Mouse (Mus musculus): Measurements from ENCODE around the gene Whrn. TPM values are rescaled to one million over a fixed set of nuclear protein-coding genes. Genes with fewer than 3 reads are reported as not detected.
A peak's percentile ranks its signal among the peaks of the same experiment; 100 is the strongest.

Whrn gene
- polyA plus RNA-seq, 1 experiment from 2014 or later: 5.9 TPM

DNA sequence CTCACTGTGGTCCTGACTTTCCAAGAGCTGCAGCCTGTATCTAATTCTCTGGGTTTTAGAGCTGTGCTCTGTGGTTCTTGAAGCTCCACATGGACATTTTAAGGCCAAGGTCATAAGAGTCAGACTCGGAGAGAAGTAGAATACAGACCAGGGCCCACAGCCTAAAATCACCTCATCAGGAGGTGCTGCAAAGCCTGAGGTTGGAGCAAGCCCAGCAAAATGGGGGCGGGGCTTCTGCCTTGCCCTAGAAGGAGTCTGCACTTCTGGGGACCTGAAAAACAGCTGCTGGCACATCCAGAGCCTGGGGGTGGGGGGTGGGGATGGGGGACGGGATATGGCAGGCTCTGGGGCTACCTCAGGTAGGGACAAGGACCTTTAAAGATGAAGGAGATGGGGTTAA is 65.4 kb downstream of the Whrn start:
- Histone ChIP-seq H3K27ac (ENCODE audit: low read depth, low read length) (no peak overlapping the region), H3K36me3 (ENCODE audit: control insufficient read depth, insufficient read depth, low read length) (no peaks in the 10 kb centered on the region), H3K4me3 (ENCODE audit: low read depth, low read length) (no peak overlapping the region), H3K9me3 (ENCODE audit: control insufficient read depth, low read length) (no peaks in the 10 kb centered on the region), H3K4me2 (replicated peaks; ENCODE audit: low read depth, low read length) (no peak overlapping the region), H3K27me3 (ENCODE audit: control insufficient read depth, insufficient read depth, low read length) (no peaks in the 10 kb centered on the region), H3K4me1 (replicated peaks; ENCODE audit: control insufficient read depth, insufficient read depth, low read length) (no peaks in the 10 kb centered on the region), H3K9ac (ENCODE audit: low read depth, low read length) (no peak overlapping the region)
- no peak for ATAC-seq (ENCODE audit: low FRiP score)
- no peak for DNase-seq (ENCODE audit: low spot score)
- 51% methylated on average over 3 of the region's 3 CpGs for WGBS

GRCm38 (mm10) chr4:63426308-63426707 is 69.5 kb downstream of the Whrn start:
- Histone ChIP-seq H3K27me3 (ENCODE audit: control insufficient read depth, insufficient read depth, low read length) (no peaks in the 10 kb centered on the region), H3K9me3 (ENCODE audit: control insufficient read depth, low read length) (no peaks in the 10 kb centered on the region), H3K36me3 (ENCODE audit: control insufficient read depth, insufficient read depth, low read length) (no peaks in the 10 kb centered on the region), H3K9ac (ENCODE audit: low read depth, low read length) (0 out of 2 replicates have a peak overlapping the region, but pooled peaks have one; percentile 20), H3K4me2 (replicated peaks; ENCODE audit: low read depth, low read length) (no peak overlapping the region), H3K4me1 (replicated peaks; ENCODE audit: control insufficient read depth, insufficient read depth, low read length) (no peaks in the 10 kb centered on the region), H3K27ac (ENCODE audit: low read depth, low read length) (no peak overlapping the region), H3K4me3 (ENCODE audit: low read depth, low read length) (no peak overlapping the region)
- DNase-seq (ENCODE audit: low spot score) (no peak), ATAC-seq (ENCODE audit: low FRiP score) (no peak)
- 69% methylated on average over 8 of the region's 8 CpGs for WGBS

DNA sequence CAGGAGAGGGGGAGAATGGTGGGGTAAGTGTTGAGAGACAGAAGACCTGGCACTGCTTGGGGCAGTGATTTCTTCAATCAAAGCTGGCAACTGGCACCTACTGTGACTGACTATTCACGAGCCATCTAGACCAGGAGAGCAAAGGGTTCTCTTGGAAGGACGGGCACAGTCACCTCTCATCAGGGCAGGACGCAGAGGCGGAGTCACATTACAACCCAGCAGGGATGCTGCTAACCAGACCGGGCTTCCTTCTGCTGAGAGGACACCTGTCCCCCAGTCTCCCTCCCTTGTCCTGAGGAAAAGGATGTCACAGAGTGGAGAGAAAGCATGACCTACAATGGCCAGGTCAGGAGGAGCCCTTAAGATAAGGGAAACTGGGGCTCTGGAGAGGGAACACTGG is 72.0 kb downstream of the Whrn start:
- Histone ChIP-seq H3K4me1 (replicated peaks; ENCODE audit: control insufficient read depth, insufficient read depth, low read length) (no peaks in the 10 kb centered on the region), H3K27ac (ENCODE audit: low read depth, low read length) (no peak overlapping the region), H3K9me3 (ENCODE audit: control insufficient read depth, low read length) (no peaks in the 10 kb centered on the region), H3K9ac (ENCODE audit: low read depth, low read length) (no peak overlapping the region), H3K4me2 (replicated peaks; ENCODE audit: low read depth, low read length) (no peak overlapping the region), H3K4me3 (ENCODE audit: low read depth, low read length) (no peak overlapping the region), H3K36me3 (ENCODE audit: control insufficient read depth, insufficient read depth, low read length) (no peaks in the 10 kb centered on the region), H3K27me3 (ENCODE audit: control insufficient read depth, insufficient read depth, low read length) (no peaks in the 10 kb centered on the region)
- WGBS: 26% methylated on average over 5 of the region's 5 CpGs
- ATAC-seq (ENCODE audit: low FRiP score) (no peak), DNase-seq (ENCODE audit: low spot score) (no peak)

GRCm38 (mm10) chr4:63423231-63423630 is 72.6 kb downstream of the Whrn start:
- Histone ChIP-seq H3K27me3 (ENCODE audit: control insufficient read depth, insufficient read depth, low read length) (no peaks in the 10 kb centered on the region), H3K4me2 (replicated peaks; ENCODE audit: low read depth, low read length) (no peak overlapping the region), H3K27ac (ENCODE audit: low read depth, low read length) (no peak overlapping the region), H3K9ac (ENCODE audit: low read depth, low read length) (no peak overlapping the region), H3K9me3 (ENCODE audit: control insufficient read depth, low read length) (no peaks in the 10 kb centered on the region), H3K4me3 (ENCODE audit: low read depth, low read length) (no peak overlapping the region), H3K4me1 (replicated peaks; ENCODE audit: control insufficient read depth, insufficient read depth, low read length) (no peaks in the 10 kb centered on the region), H3K36me3 (ENCODE audit: control insufficient read depth, insufficient read depth, low read length) (no peaks in the 10 kb centered on the region)
- DNase-seq (ENCODE audit: low spot score): no peak
- 53% methylated on average over 1 of the region's 1 CpGs for WGBS
- no peak for ATAC-seq (ENCODE audit: low FRiP score)

DNA sequence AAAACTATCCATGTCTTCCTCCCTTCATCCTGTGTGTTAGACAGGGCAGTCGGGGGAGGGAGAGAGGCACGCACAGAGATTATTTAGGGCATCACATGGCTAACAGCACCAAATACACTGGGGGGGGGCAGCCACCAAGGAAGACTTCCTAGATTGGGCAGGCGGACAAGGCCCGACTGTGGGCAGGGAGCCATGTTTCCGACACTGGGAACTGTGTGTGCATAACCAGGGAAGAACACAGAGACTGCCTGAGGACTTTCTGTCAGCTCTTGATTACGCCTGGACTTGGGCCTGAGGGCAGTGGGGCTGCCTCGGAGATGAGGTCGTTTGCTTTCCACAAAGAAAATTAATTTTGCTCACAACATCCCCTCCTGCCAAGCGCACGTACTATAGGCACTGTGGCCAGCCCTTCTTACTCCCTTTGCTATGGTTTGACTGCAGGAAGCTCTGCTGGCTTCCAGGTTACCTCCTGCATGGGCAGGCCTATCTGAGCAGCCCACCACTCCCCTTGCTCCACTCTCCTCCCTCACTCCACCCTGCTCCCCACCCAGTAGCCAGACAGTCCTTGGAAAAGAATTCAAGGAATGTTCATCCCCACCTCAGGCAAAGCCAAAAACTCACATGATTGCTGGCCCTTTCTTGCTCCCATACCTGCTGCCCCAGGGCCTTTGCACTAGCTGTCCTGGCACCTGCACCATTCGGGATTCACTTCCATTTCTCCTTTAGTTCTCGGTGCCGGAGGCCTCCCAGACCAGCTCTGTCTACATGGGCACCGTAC is 75.5 kb downstream of the Whrn start:
- DNase-seq (ENCODE audit: low spot score): no peak
- H3K4me2 ChIP-seq (replicated peaks; ENCODE audit: low read depth, low read length): no peak overlapping the region
- H3K27me3 ChIP-seq (ENCODE audit: control insufficient read depth, insufficient read depth, low read length): no peaks in the 10 kb centered on the region
- no peaks in the 10 kb centered on the region for H3K36me3 ChIP-seq (ENCODE audit: control insufficient read depth, insufficient read depth, low read length)
- H3K27ac ChIP-seq (ENCODE audit: low read depth, low read length): no peak overlapping the region
- H3K9ac ChIP-seq (ENCODE audit: low read depth, low read length): no peak overlapping the region
- no peaks in the 10 kb centered on the region for H3K9me3 ChIP-seq (ENCODE audit: control insufficient read depth, low read length)
- H3K4me3 ChIP-seq (ENCODE audit: low read depth, low read length): no peak overlapping the region
- WGBS: 81% methylated on average over 14 of the region's 14 CpGs
- no peak for ATAC-seq (ENCODE audit: low FRiP score)
- peaks cover 3% of the 10 kb centered on the region; the same call in 1 of the 2 replicates for H3K4me1 ChIP-seq (replicated peaks; ENCODE audit: control insufficient read depth, insufficient read depth, low read length)

DNA sequence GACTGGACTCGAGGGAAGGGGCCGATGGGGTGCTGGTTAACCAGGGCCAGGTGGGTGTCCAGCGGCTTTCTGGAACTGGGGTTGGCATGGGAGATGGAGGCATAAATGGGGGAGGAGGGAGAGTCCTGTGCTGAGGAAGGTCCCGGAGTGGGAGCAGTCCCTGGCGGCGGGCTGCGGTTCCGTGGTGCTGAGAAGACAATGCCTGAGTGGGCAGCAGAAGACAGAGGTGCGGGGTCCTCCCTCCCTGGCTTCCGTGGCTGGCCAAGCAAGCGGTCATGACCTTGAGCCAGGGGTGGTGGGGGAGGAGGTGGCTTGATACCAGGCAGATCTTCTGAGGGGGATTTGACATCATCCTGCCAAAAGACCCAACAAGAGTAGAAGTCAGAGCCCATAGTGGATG is 77.5 kb downstream of the Whrn start:
- no peak for ATAC-seq (ENCODE audit: low FRiP score)
- 74% methylated on average over 11 of the region's 11 CpGs for WGBS
- Histone ChIP-seq H3K9ac (ENCODE audit: low read depth, low read length) (no peak overlapping the region), H3K27me3 (ENCODE audit: control insufficient read depth, insufficient read depth, low read length) (no peaks in the 10 kb centered on the region), H3K4me1 (replicated peaks; ENCODE audit: control insufficient read depth, insufficient read depth, low read length) (peaks cover 3% of the 10 kb centered on the region; the same call in 1 of the 2 replicates), H3K27ac (ENCODE audit: low read depth, low read length) (no peak overlapping the region), H3K4me2 (replicated peaks; ENCODE audit: low read depth, low read length) (no peak overlapping the region), H3K4me3 (ENCODE audit: low read depth, low read length) (no peak overlapping the region), H3K36me3 (ENCODE audit: control insufficient read depth, insufficient read depth, low read length) (no peaks in the 10 kb centered on the region), H3K9me3 (ENCODE audit: control insufficient read depth, low read length) (no peaks in the 10 kb centered on the region)
- no peak for DNase-seq (ENCODE audit: low spot score)

DNA sequence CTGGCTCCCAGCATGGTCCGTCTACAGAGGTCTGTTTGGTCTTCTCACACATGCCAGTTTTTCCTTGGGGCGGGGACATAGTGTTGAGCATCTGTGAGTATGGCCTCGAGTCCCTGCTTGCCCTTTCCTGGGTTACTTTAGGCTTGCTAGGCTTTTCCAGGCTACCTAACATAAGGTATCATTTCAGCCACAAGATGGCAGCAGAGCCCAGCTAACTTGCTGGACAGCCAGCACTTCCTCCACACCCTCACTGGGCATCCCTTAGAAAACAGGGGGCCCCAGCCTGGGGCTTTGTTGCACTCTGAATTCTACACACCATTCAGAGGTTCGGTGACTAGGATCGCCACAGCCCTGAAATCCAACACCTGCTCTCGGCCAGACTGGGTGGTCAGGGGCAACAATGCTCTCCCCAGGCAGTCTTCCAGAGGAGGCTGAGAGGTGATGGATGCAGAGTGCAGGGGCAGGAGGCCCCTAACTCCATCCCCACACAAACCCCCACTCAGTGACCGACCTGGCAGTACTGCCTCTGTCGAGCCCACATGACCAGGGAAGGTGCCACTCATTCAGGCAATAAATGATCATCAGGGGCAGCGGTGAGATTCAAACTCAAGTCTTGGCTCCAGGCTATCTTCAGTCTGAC is 78.4 kb downstream of the Whrn start:
- Histone ChIP-seq H3K4me1 (replicated peaks; ENCODE audit: control insufficient read depth, insufficient read depth, low read length) (peaks cover 3% of the 10 kb centered on the region; the same call in 1 of the 2 replicates), H3K27me3 (ENCODE audit: control insufficient read depth, insufficient read depth, low read length) (no peaks in the 10 kb centered on the region), H3K27ac (ENCODE audit: low read depth, low read length) (no peak overlapping the region), H3K4me2 (replicated peaks; ENCODE audit: low read depth, low read length) (no peak overlapping the region), H3K9ac (ENCODE audit: low read depth, low read length) (no peak overlapping the region), H3K9me3 (ENCODE audit: control insufficient read depth, low read length) (no peaks in the 10 kb centered on the region), H3K4me3 (ENCODE audit: low read depth, low read length) (no peak overlapping the region), H3K36me3 (ENCODE audit: control insufficient read depth, insufficient read depth, low read length) (no peaks in the 10 kb centered on the region)
- peak; percentile 69 for ATAC-seq (ENCODE audit: low FRiP score)
- peak; percentile 93 for DNase-seq (ENCODE audit: low spot score)
- WGBS: 17% methylated on average over 9 of the region's 9 CpGs

GRCm38 (mm10) chr4:63414951-63415350 is 80.8 kb downstream of the Whrn start:
- Histone ChIP-seq H3K27me3 (ENCODE audit: control insufficient read depth, insufficient read depth, low read length) (no peaks in the 10 kb centered on the region), H3K4me3 (ENCODE audit: low read depth, low read length) (no peak overlapping the region), H3K27ac (ENCODE audit: low read depth, low read length) (no peak overlapping the region), H3K4me1 (replicated peaks; ENCODE audit: control insufficient read depth, insufficient read depth, low read length) (peaks cover 3% of the 10 kb centered on the region; the same call in 1 of the 2 replicates), H3K9me3 (ENCODE audit: control insufficient read depth, low read length) (no peaks in the 10 kb centered on the region), H3K36me3 (ENCODE audit: control insufficient read depth, insufficient read depth, low read length) (no peaks in the 10 kb centered on the region), H3K4me2 (replicated peaks; ENCODE audit: low read depth, low read length) (no peak overlapping the region), H3K9ac (ENCODE audit: low read depth, low read length) (no peak overlapping the region)
- no peak for DNase-seq (ENCODE audit: low spot score)
- WGBS: 86% methylated on average over 5 of the region's 5 CpGs
- ATAC-seq (ENCODE audit: low FRiP score): no peak

DNA sequence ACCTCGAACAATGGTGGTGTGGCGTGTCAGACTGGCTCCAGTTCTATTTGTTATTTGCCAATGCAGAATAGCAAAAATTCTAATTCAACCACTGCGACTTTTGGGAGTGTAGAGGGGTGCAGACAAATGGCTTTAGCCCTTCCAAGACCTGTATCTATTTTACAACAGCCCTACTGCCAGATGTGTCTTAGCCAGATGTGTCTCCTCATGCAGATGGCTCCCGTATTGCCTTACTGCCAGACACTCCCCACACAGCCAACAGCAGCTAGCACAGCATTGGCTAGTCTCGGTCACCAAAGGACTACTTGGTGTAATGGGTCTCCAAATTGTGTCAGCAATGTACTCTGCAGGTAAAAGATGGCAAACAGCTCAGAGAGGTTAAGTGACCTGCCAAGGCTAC is 84.6 kb downstream of the Whrn start:
- WGBS: 64% methylated on average over 5 of the region's 5 CpGs
- no peak overlapping the region for H3K4me3 ChIP-seq (ENCODE audit: low read depth, low read length)

More for the DNA sequence above, 84.6 kb downstream of the Whrn start:
- H3K4me1 ChIP-seq (replicated peaks; ENCODE audit: control insufficient read depth, insufficient read depth, low read length): peaks cover 4% of the 10 kb centered on the region; the same call in 1 of the 2 replicates
- no peak overlapping the region for H3K27ac ChIP-seq (ENCODE audit: low read depth, low read length)
- ATAC-seq (ENCODE audit: low FRiP score) (no peak), DNase-seq (ENCODE audit: low spot score) (no peak)
- no peak overlapping the region for H3K4me2 ChIP-seq (replicated peaks; ENCODE audit: low read depth, low read length)
- H3K9ac ChIP-seq (ENCODE audit: low read depth, low read length): no peak overlapping the region
- H3K36me3 ChIP-seq (ENCODE audit: control insufficient read depth, insufficient read depth, low read length): no peaks in the 10 kb centered on the region
- no peaks in the 10 kb centered on the region for H3K27me3 ChIP-seq (ENCODE audit: control insufficient read depth, insufficient read depth, low read length)
- H3K9me3 ChIP-seq (ENCODE audit: control insufficient read depth, low read length): no peaks in the 10 kb centered on the region
